Mouse (Mus musculus): ENCODE results near the gene Trmt1. TPM values are rescaled to one million over a fixed set of nuclear protein-coding genes. Genes with fewer than 3 reads are reported as not detected.

The Trmt1 gene
- total and polyA plus RNA-seq, 2 experiments: 20.7 to 58.6 TPM

DNA sequence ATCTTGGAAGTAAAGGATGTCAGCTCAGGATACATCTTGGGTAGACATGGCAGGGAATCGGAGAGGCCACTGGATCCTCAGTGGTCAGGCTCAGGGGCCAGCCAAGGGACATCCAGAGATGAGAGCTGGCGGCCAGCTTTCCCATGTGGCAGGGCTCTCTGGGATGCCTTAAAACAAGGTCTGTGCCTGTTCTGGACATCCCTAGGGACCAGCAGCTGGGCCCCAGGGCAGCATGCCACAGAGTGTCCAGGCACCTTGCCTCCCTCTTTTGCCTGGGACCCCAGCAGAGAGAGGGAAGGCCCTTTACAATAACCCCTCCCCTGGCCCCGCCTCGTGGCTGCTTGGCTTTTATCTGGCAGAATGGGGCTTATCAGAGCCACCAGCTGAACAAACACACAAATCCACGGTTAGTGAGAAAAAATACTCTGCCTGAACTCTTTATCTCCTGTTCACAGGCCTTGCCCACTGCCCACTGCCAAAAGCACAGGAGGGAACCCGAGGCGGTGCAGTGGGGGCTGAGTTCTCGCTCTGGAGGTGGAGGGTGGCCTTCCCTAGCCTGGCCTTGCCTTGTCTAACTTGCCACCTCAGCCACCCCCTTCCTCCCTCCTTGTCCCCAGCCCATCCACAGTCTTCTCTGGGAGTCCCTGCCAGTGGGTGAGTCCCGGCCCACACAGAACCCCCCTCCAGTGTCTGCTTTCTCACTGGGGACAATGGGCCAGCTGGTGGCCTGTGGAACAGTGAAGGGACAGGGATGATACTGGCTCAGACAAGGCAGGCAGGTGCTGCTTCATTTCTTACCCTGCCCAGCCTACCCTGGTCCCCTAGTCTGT is 44.6 kb downstream of the Trmt1 start:
- Histone ChIP-seq H3K36me3 (ENCODE audit: control insufficient read depth, insufficient read depth, low read length) (no peaks in the 10 kb centered on the region), H3K4me3 (ENCODE audit: insufficient read depth, low read depth, low read length) (no peak overlapping the region), H3K79me2 (ENCODE audit: control insufficient read depth, insufficient read depth, low read length) (peaks cover 24% of the 10 kb centered on the region), H3K9ac (ENCODE audit: low read depth, low read length) (no peak overlapping the region; the same call in 1 of the 2 replicates), H3K4me1 (ENCODE audit: control insufficient read depth, insufficient read depth, low read length) (peaks cover 23% of the 10 kb centered on the region), H3K27ac (replicated peaks; ENCODE audit: insufficient read depth, low read depth, low read length) (0 out of 2 replicates have a peak overlapping the region, but pooled peaks have one; percentile 9), H3K27me3 (ENCODE audit: control insufficient read depth, insufficient read depth, low read length) (no peaks in the 10 kb centered on the region)
- DNase-seq (ENCODE audit: extremely low read depth, low read depth, low spot score): no peak
- TF ChIP-seq CTCF (IDR thresholded peaks at IDR 0.05; ENCODE audit: low read depth, low read length): no peak
- TF ChIP-seq POLR2A (IDR thresholded peaks at IDR 0.05; ENCODE audit: extremely low read depth, insufficient read depth, low read length): no peak
- WGBS: 48% methylated on average over 9 of the region's 9 CpGs

DNA sequence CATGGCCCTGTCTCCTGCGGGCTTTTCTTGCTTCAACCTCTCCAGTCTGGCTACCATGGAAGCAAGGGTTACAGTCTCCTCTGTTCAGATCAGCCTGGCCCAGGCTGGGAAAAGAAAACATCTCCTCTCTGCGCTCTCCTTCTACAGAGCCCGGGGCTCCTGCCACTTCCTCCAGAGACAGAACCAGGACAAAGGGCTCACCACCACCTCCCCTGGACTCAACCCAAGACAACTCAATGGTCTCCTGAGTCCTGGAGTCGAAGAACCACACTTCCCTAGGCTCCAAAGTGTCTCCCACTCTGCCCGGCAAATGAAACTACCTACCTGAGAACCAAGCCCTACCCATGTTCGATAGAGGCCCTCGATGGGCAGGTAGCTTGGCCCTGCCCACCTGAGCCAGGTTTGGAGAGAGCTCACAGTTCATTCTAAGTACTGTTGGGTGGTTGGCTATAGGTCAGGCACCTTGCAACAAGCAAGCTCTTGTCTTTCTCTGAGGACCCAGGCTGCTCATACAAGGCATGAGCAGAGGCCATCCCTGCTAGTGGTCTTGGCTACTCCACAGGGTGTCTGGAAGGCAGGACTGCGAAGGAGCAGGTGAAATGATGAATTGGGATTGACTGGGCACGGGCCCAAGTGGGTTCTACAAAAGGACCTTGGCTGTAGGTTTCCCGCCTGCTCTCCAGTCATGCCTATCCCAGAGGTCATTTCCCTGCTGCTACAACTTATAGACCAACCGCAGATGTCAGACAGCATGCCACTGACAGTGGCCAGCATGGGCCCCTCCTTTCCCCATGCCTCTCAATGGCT is 45.5 kb downstream of the Trmt1 start:
- no peak for DNase-seq (ENCODE audit: extremely low read depth, low read depth, low spot score)
- WGBS: 65% methylated on average over 11 of the region's 11 CpGs
- Histone ChIP-seq H3K9ac (ENCODE audit: low read depth, low read length) (no peak overlapping the region), H3K4me1 (ENCODE audit: control insufficient read depth, insufficient read depth, low read length) (peaks cover 18% of the 10 kb centered on the region), H3K79me2 (ENCODE audit: control insufficient read depth, insufficient read depth, low read length) (peaks cover 32% of the 10 kb centered on the region), H3K4me3 (ENCODE audit: insufficient read depth, low read depth, low read length) (no peak overlapping the region), H3K27ac (replicated peaks; ENCODE audit: insufficient read depth, low read depth, low read length) (no peak overlapping the region), H3K36me3 (ENCODE audit: control insufficient read depth, insufficient read depth, low read length) (no peaks in the 10 kb centered on the region), H3K27me3 (ENCODE audit: control insufficient read depth, insufficient read depth, low read length) (no peaks in the 10 kb centered on the region)
- TF ChIP-seq POLR2A (IDR thresholded peaks at IDR 0.05; ENCODE audit: extremely low read depth, insufficient read depth, low read length) (no peak), CTCF (IDR thresholded peaks at IDR 0.05; ENCODE audit: low read depth, low read length) (no peak)

DNA sequence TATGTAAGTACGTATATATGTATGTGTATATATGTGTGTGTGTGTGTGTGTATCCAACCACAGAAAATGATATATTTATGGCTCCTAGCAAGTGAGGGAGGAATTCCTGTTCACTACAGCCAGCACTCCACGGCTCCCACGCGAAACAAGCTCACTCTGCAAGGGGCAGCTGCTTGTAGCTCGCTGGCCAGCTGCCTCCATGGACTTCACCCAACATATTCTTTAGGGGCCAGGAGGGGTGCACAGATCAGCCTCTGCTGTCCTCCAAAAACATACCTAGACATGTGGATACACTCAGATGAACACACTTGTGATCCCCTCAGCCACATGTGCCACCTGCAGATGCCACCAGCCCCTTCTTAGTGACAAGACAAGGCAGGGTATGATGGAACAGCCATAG is 46.4 kb downstream of the Trmt1 start:
- Histone ChIP-seq H3K4me1 (ENCODE audit: control insufficient read depth, insufficient read depth, low read length) (peaks cover 18% of the 10 kb centered on the region), H3K79me2 (ENCODE audit: control insufficient read depth, insufficient read depth, low read length) (peaks cover 40% of the 10 kb centered on the region), H3K27me3 (ENCODE audit: control insufficient read depth, insufficient read depth, low read length) (no peaks in the 10 kb centered on the region), H3K27ac (replicated peaks; ENCODE audit: insufficient read depth, low read depth, low read length) (no peak overlapping the region), H3K36me3 (ENCODE audit: control insufficient read depth, insufficient read depth, low read length) (no peaks in the 10 kb centered on the region), H3K9ac (ENCODE audit: low read depth, low read length) (no peak overlapping the region; the same call in 1 of the 2 replicates), H3K4me3 (ENCODE audit: insufficient read depth, low read depth, low read length) (no peak overlapping the region)
- WGBS: 75% methylated on average over 5 of the region's 5 CpGs
- DNase-seq (ENCODE audit: extremely low read depth, low read depth, low spot score): no peak
- TF ChIP-seq POLR2A (IDR thresholded peaks at IDR 0.05; ENCODE audit: extremely low read depth, insufficient read depth, low read length) (no peak), CTCF (IDR thresholded peaks at IDR 0.05; ENCODE audit: low read depth, low read length) (no peak)

DNA sequence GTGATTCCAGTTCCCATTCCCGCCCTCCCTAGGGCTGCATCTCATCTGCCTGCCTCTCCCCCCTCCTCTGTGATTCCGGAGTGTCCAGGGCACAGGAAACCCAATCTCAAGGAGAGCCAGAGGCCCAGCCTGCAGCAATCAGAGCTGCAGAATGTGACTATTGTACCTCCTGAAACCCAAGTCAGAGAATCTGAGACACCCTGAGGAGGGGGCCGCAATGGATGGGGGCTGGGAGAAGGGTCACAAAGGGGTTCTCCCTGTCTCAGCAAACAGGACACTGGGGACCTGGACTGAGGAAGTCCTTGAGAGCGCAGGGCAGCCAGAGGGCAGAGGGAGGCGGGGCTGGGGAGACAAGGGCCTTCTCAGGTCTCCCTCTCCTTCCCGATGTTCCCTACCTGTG is 46.9 kb downstream of the Trmt1 start:
- Histone ChIP-seq H3K79me2 (ENCODE audit: control insufficient read depth, insufficient read depth, low read length) (peaks cover 43% of the 10 kb centered on the region), H3K4me3 (ENCODE audit: insufficient read depth, low read depth, low read length) (no peak overlapping the region), H3K27me3 (ENCODE audit: control insufficient read depth, insufficient read depth, low read length) (no peaks in the 10 kb centered on the region), H3K4me1 (ENCODE audit: control insufficient read depth, insufficient read depth, low read length) (peaks cover 20% of the 10 kb centered on the region), H3K9ac (ENCODE audit: low read depth, low read length) (no peak overlapping the region; the same call in 1 of the 2 replicates), H3K36me3 (ENCODE audit: control insufficient read depth, insufficient read depth, low read length) (no peaks in the 10 kb centered on the region), H3K27ac (replicated peaks; ENCODE audit: insufficient read depth, low read depth, low read length) (no peak overlapping the region)
- DNase-seq (ENCODE audit: extremely low read depth, low read depth, low spot score): no peak
- WGBS: 72% methylated on average over 6 of the region's 6 CpGs
- TF ChIP-seq CTCF (IDR thresholded peaks at IDR 0.05; ENCODE audit: low read depth, low read length) (no peak), POLR2A (IDR thresholded peaks at IDR 0.05; ENCODE audit: extremely low read depth, insufficient read depth, low read length) (no peak)

DNA sequence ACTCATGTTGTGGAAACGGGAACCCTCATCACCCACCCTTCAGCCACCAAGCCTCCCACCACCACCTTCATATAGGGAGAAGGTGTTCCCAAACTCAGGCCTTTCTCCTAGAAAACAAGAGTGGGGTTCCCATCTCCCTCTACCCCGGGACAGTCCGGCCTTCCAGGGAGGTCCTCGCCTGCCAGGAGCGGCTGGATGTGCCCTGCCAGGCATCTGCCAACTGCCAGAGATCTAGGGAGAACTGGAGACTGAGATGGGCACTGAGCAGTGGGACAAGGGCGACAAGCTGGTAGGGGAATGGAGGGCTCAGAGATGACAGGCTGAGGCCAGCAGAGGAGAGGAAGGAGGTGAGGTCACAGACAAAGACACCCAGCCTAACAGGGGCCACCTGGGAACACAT is 47.9 kb downstream of the Trmt1 start:
- no peak for TF ChIP-seq POLR2A (IDR thresholded peaks at IDR 0.05; ENCODE audit: extremely low read depth, insufficient read depth, low read length)
- TF ChIP-seq CTCF (IDR thresholded peaks at IDR 0.05; ENCODE audit: low read depth, low read length): no peak
- no peak for DNase-seq (ENCODE audit: extremely low read depth, low read depth, low spot score)
- no peaks in the 10 kb centered on the region for H3K27me3 ChIP-seq (ENCODE audit: control insufficient read depth, insufficient read depth, low read length)
- no peak overlapping the region for H3K4me3 ChIP-seq (ENCODE audit: insufficient read depth, low read depth, low read length)
- no peaks in the 10 kb centered on the region for H3K36me3 ChIP-seq (ENCODE audit: control insufficient read depth, insufficient read depth, low read length)
- peaks cover 20% of the 10 kb centered on the region for H3K4me1 ChIP-seq (ENCODE audit: control insufficient read depth, insufficient read depth, low read length)
- WGBS: 94% methylated on average over 6 of the region's 6 CpGs
- no peak overlapping the region for H3K27ac ChIP-seq (replicated peaks; ENCODE audit: insufficient read depth, low read depth, low read length)
- H3K9ac ChIP-seq (ENCODE audit: low read depth, low read length): no peak overlapping the region
- peaks cover 49% of the 10 kb centered on the region for H3K79me2 ChIP-seq (ENCODE audit: control insufficient read depth, insufficient read depth, low read length)
